Mouse (Mus musculus) heart, embryonic 15.5 days (tissue): ENCODE data around the gene Catsperz. TPM values are rescaled to one million over a fixed set of nuclear protein-coding genes. Genes with fewer than 3 reads are reported as not detected.

Experiments
- ATAC-seq: fragments of 200-750 bp; cut with Nextera tagmentation; replicated peaks from 2 replicates; pipeline ENCODE4 v1.8.0; 2017; ENCODE audit warnings: low read depth, moderate TSS enrichment; ENCODE audit not compliant: insufficient number of reproducible peaks, insufficient read depth, low FRiP score
- H3K27ac ChIP-seq: fragments of 300-500 bp; sonication (generic); 2 replicates; pipeline ENCODE4 v1.5.1; 2015; ENCODE audit warnings: mild to moderate bottlenecking, inconsistent platforms
- H3K27me3 ChIP-seq: fragments of 300-500 bp; sonication (generic); 2 replicates; pipeline ENCODE4 v1.6.1; 2015; ENCODE audit warnings: inconsistent platforms
- H3K36me3 ChIP-seq: fragments of 300-500 bp; sonication (generic); 2 replicates; pipeline ENCODE4 v1.6.1; 2015; ENCODE audit warnings: mild to moderate bottlenecking, inconsistent platforms
- H3K4me1 ChIP-seq: fragments of 300-500 bp; sonication (generic); replicated peaks from 2 replicates; pipeline ENCODE4 v1.6.1; 2015; ENCODE audit warnings: inconsistent platforms
- H3K4me2 ChIP-seq: fragments of 300-500 bp; sonication (generic); 2 replicates; pipeline ENCODE4 v1.6.1; 2015; ENCODE audit warnings: inconsistent platforms, mild to moderate bottlenecking, moderate library complexity
- H3K4me3 ChIP-seq: fragments of 300-500 bp; sonication (generic); 2 replicates; pipeline ENCODE4 v1.5.1; 2015; ENCODE audit warnings: mild to moderate bottlenecking, inconsistent platforms
- H3K9ac ChIP-seq: fragments of 300-500 bp; sonication (generic); 2 replicates; pipeline ENCODE4 v1.6.1; 2015; ENCODE audit warnings: mild to moderate bottlenecking, inconsistent platforms
- H3K9me3 ChIP-seq: fragments of 300-500 bp; sonication (generic); replicated peaks from 2 replicates; pipeline ENCODE4 v1.6.1; 2016; ENCODE audit warnings: inconsistent platforms
- WGBS: fragments of 180-500 bp; shearing (Covaris S2); methylation state at CpG from one replicate; pipeline ENCODE4 v1.1.7; 2015; ENCODE audit warnings: mixed read lengths; 5-methylcytosine and 5-hydroxymethylcytosine counted together
- polyA plus RNA-seq: library from polyadenylated mRNA; unstranded; fragments of >200 nt; fragmentation: Nextera tagmentation; extraction: Ambion mirVana; gene quantifications from 2 replicates; pipeline ENCODE4 v1.2.1, GENCODE M21; 2015

Gene Catsperz
- polyA plus RNA-seq, 1 experiment from 2014 or later: 1.9 TPM

DNA sequence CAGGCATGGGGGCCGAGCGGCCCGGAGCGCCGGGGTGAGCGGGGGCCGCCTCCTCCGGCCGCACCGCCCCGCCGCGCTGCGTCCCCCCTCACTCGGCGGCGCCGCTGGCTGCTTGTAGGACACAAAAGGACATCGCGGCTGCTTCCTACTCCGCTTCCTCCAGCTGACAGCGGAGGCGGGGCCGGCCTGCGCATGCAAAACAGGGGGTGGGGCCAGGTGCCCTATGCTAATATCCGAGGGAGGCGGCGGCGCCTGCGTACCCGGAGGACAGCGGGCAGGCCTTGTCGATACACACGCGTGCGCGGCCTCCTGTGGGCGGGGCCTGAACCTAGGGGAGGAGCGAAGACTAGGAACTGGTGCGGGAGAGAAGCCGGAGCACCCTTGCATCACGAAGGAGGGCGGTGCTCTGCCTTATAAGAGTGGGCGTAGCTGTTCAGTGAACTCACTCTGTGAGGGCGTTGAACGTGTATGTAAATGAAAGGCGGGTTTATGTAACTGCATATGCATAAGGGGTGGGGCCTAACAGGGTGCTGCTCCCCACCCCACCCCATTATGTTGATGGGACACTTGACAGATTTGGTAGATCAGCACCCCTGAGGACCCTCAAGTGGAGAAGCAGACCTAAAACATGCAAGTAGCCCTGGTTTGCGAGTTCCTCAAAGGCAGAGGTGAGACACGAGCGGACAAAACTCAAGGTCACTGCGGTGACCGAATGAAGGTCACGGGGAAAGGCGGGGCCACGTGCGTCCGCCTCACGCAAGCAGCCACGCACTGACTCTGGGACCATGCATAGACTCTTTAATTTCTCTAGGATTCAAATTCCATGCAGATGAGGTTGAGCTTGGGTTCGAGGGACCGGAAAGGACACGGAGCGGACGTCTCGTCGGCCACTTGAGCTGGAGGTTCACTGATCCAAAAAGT lies 3.3 kb downstream of the Catsperz start, which contains the start of gene Esrra:
Gene Esrra, minus strand, starts transcription at position 167 of the 921 bp plus-strand sequence.
- Histone ChIP-seq H3K4me3 (peak within 1 kb of the TSS; percentile 80), H3K9me3 (no peaks in the 10 kb centered on the region), H3K27me3 (peaks cover 32% of the 10 kb centered on the region), H3K9ac (peak within 1 kb of the TSS; percentile 90), H3K36me3 (0 out of 2 replicates have a peak, but pooled peaks cover 7% of the 10 kb centered on the region), H3K4me1 (peaks cover 53% of the 10 kb centered on the region), H3K4me2 (peak within 1 kb of the TSS; percentile 85), H3K27ac (peak within 1 kb of the TSS; percentile 96)
- peak; percentile 94 for ATAC-seq
- WGBS: under 1% methylated on average over 57 of the region's 66 CpGs

DNA sequence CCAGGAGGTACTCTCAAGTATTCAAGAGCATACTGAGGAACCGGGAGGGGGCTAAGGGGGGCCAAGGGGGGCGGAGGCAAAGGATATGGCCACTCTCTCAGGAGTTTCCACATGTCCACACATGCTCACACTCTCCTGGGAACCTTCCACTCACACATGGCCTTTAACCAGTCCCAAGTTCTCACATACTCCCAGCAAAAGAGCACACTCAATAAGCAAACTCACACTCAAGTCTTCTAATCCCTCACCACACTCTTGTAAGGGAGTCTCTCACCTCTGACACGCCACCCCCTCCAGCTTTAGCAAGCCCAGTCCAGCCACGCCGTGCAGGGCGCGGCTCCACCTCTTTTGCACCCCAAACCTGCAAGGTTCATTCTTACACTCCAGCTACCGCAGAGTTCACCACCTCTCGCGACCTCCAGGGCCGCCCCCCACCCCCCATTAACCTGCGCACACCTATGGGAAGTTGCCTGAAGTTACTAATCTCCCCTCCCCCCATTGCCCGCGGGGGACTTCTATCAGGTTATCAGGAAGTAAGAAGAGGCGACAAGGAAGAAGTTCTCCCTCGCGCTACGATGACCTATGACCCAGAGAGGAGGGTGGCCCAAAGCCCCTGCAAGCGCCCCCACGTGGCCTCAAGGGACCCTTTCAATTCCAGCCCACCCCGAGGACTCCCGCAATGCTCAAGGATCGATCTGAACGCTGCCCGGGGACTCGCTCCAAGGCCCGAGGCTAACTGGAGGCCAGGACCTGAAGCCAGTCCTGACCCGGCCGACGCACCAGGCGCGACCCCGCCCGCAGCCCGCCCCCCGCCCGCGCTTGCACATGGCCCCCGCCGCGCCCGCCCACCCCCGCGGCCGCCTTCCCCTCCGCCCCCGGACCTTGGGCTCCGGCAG lies 4.2 kb downstream of the Catsperz start:
- H3K36me3 ChIP-seq: 0 out of 2 replicates have a peak, but pooled peaks cover 7% of the 10 kb centered on the region
- peaks cover 48% of the 10 kb centered on the region for H3K4me1 ChIP-seq
- H3K4me2 ChIP-seq: peak overlapping the region; percentile 85
- peak overlapping the region; percentile 96 for H3K27ac ChIP-seq
- no peak; the same call in 1 of the 2 replicates for ATAC-seq
- WGBS: 1% methylated on average over 45 of the region's 48 CpGs
- no peaks in the 10 kb centered on the region for H3K9me3 ChIP-seq
- peak overlapping the region; percentile 90 for H3K9ac ChIP-seq
- peak overlapping the region; percentile 80 for H3K4me3 ChIP-seq
- H3K27me3 ChIP-seq: peaks cover 23% of the 10 kb centered on the region

DNA sequence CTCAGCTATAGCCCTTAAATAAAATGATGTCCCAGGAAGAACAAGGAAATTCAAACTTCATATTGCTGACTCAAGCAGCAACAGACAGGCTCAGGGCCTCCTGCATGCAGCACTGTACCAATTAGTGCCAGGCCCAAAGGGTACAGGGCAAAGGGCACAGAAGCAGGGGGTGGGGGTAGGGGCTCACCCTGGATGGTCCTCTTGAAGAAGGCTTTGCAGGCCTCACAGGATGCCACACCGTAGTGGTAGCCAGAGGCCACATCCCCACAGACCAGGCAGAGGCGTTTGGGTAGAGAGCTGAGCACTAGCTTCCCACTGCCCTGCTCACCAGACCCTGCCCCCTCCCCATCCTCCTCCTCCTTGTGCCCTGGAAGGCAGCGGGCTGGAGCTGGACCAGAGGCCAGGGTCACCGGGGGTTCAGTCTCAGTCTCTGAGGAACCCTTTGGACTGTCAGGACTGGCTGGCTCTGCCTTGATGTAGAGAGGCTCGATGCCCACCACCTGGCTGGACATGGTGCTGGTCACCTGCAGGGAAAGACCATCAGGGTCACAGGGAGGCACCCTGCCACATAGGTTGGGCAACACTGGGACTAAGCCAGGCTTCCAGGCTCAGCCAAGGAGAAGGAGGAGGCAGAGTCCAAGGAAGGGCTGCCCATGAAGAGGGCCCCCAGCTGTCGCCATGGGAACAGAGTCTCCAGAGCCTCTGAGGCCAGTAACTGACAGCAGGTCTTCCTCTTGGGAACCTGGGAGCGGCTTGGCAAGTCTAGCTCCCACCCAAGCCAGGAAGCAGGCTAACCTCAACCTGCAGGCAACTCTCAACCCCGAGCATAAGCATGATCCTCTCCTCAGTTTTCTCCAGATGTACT lies 5.1 kb downstream of the Catsperz start:
- Histone ChIP-seq H3K9me3 (no peaks in the 10 kb centered on the region), H3K4me2 (peak overlapping the region; percentile 85), H3K36me3 (0 out of 2 replicates have a peak, but pooled peaks cover 7% of the 10 kb centered on the region), H3K27ac (peak overlapping the region; percentile 96), H3K27me3 (peaks cover 15% of the 10 kb centered on the region), H3K4me3 (peak overlapping the region; percentile 80), H3K9ac (peak overlapping the region; percentile 90), H3K4me1 (peaks cover 41% of the 10 kb centered on the region)
- ATAC-seq: no peak
- WGBS: 35% methylated on average over 8 of the region's 8 CpGs

DNA sequence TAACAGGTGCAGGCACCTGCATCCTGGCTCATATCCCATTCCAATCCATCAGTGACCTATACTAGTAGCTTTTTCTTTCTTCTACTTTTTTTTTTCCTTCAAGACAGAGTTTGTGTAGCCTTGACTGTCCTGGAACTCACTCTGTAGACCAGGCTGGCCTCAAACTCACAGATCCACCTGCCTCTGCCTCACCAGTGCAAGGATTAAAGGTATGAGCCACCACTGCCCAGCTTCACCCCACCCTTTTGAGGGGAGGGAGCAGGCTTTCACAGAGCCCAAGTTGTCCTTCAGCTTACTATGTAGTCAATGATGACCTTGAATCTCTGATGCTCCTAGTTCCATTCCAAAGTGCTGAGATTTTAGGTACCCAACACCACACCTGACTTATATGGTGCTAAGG lies 5.7 kb downstream of the Catsperz start:
- H3K4me1 ChIP-seq: peaks cover 37% of the 10 kb centered on the region
- 0 out of 2 replicates have a peak overlapping the region, but pooled peaks have one; percentile 90 for H3K9ac ChIP-seq
- H3K9me3 ChIP-seq: no peaks in the 10 kb centered on the region
- peaks cover 8% of the 10 kb centered on the region; the same call in 1 of the 2 replicates for H3K27me3 ChIP-seq
- no peak for ATAC-seq
- H3K27ac ChIP-seq: peak overlapping the region; percentile 96
- 0 out of 2 replicates have a peak, but pooled peaks cover 7% of the 10 kb centered on the region for H3K36me3 ChIP-seq
- H3K4me3 ChIP-seq: peak overlapping the region; percentile 80; the same call in 1 of the 2 replicates
- H3K4me2 ChIP-seq: peak overlapping the region; percentile 85

DNA sequence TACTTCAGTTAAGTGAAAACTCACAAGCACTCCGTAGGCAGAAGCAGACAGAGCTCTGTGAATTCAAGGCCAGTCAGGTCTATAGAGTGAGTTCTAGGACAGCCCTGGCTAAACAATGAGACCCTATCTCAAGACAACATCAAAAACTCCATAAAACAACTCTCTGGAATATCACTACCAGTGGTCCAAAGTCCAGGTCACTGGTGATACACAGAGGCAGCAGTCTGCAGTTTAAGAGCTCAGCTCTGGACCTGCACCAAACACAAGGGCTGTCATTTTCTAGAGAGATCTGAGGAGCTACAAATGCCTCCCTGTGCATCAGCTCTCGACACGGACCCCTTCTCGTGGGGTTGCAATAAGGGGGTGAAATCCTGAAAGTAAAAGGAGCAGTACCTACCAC lies 6.9 kb downstream of the Catsperz start:
- Histone ChIP-seq H3K27me3 (peaks cover 1% of the 10 kb centered on the region; the same call in 1 of the 2 replicates), H3K4me3 (no peak overlapping the region), H3K36me3 (peaks cover 18% of the 10 kb centered on the region; the same call in 1 of the 2 replicates), H3K4me1 (peaks cover 35% of the 10 kb centered on the region), H3K9ac (no peak overlapping the region), H3K9me3 (no peaks in the 10 kb centered on the region), H3K27ac (no peak overlapping the region), H3K4me2 (no peak overlapping the region)
- 91% methylated on average over 4 of the region's 4 CpGs for WGBS
- no peak for ATAC-seq

DNA sequence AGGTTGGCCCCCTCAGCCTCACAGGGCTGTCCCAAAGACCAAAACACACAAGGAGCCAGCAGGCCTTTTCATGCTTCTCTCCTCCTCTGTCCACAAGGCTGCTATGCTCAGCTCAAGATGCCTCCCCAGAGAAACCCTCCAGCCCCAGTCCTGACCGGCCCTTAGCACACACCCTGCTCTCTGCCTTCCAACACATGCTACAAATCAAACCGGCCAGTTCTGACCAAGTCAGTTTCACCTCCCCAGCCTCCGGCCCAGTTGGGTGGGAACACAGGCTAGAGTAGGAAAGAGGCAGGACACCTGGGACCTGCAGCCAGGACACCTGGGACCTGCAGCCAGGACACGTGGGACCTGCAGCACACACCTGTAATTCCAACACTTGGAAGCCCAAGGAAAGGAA lies 8.7 kb downstream of the Catsperz start:
- Histone ChIP-seq H3K9me3 (no peaks in the 10 kb centered on the region), H3K9ac (no peak overlapping the region), H3K27me3 (no peaks in the 10 kb centered on the region), H3K4me3 (no peak overlapping the region), H3K27ac (no peak overlapping the region), H3K36me3 (peaks cover 36% of the 10 kb centered on the region), H3K4me1 (peaks cover 25% of the 10 kb centered on the region), H3K4me2 (no peak overlapping the region)
- no peak for ATAC-seq
- 85% methylated on average over 4 of the region's 4 CpGs for WGBS

DNA sequence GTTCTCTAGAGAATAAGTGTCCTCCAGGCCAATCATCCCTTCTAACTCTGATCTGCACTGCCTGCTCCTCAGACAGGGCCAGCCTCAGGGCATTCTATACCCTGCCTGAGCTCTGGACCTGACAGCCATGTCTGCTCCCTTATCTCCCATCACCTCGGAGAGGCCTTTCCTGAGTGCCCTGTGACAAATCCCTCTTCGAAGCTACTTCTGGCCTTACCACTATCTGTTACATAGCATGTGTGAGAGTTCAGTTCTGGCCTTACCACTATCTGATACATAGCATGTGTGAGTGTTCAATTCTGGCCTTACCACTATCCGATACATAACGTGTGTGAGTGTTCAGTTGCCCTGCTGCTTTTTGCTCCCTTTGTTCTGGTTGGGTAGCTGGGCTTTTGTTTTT lies 9.9 kb downstream of the Catsperz start:
- H3K9me3 ChIP-seq: no peaks in the 10 kb centered on the region
- H3K27me3 ChIP-seq: no peaks in the 10 kb centered on the region
- no peak overlapping the region for H3K27ac ChIP-seq
- no peak overlapping the region for H3K4me3 ChIP-seq
- H3K4me2 ChIP-seq: no peak overlapping the region
- 43% methylated on average over 4 of the region's 4 CpGs for WGBS
- H3K4me1 ChIP-seq: peaks cover 27% of the 10 kb centered on the region
- no peak overlapping the region for H3K9ac ChIP-seq
- ATAC-seq: no peak
- peaks cover 40% of the 10 kb centered on the region for H3K36me3 ChIP-seq

DNA sequence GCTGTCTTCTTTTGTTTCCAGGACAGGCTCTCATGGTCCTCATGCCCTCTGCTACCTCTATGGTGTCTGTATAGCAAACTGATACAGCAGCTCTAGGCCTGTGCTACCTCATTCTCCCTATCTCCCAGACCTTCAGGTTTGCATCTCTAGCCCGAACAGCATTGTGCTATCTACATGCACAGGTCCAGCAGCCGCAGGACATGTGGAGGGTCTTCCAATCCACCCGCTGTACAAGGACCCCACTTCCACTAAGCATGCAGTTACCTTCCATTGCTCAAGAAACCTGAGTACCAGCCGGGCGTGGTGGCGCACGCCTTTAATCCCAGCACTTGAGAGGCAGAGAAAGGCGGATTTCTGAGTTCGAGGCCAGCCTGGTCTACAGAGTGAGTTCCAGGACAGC lies 10.6 kb downstream of the Catsperz start:
- H3K27ac ChIP-seq: no peak overlapping the region
- H3K36me3 ChIP-seq: peaks cover 37% of the 10 kb centered on the region
- H3K9me3 ChIP-seq: no peaks in the 10 kb centered on the region
- H3K27me3 ChIP-seq: no peaks in the 10 kb centered on the region
- 92% methylated on average over 9 of the region's 9 CpGs for WGBS
- H3K4me2 ChIP-seq: no peak overlapping the region
- H3K9ac ChIP-seq: no peak overlapping the region
- H3K4me3 ChIP-seq: no peak overlapping the region
- peaks cover 20% of the 10 kb centered on the region for H3K4me1 ChIP-seq
- no peak for ATAC-seq

DNA sequence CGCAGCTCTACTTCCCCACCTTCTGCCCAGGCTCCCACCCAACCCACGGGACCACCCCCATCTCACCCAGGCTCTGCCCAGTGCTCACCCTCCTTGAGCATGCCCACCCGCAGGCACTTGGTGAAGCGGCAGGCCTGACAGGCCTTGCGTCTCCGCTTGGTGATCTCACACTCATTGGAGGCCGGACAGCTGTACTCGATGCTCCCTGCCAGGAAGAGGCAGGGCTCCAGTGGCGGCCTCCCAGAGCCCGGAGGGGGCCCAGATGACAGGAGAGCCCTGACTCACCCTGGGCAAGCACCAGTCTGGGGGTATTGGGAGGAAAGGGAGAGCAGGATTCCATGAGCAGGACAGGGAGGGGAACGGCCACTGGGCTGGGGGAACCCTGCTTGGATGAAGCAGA lies 11.2 kb downstream of the Catsperz start:
- H3K27me3 ChIP-seq: no peaks in the 10 kb centered on the region
- H3K9me3 ChIP-seq: no peaks in the 10 kb centered on the region
- 79% methylated on average over 11 of the region's 11 CpGs for WGBS
- ATAC-seq: no peak
- H3K9ac ChIP-seq: no peak overlapping the region
- H3K27ac ChIP-seq: no peak overlapping the region
- peaks cover 14% of the 10 kb centered on the region for H3K4me1 ChIP-seq
- H3K36me3 ChIP-seq: peaks cover 36% of the 10 kb centered on the region
- no peak overlapping the region for H3K4me2 ChIP-seq
- no peak overlapping the region for H3K4me3 ChIP-seq

DNA sequence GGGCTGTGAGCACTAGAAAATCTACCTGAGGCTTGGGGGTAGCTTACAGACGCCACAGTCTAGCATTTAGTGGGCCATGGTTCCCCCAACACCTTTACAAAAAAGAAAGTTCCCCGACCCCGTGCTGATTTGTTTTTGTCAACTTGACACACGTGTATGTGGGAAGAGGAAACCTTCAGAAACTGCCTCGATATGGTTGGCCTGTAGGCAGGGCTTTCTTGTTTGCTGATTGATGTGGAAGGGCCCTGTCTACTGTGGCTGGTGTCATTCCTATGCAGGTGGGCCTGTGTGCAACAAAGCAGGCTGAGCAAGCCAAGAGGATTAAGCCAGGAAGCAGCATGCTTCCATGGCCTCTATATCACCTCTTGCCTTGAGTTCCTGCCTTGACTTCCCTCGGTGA lies 12.1 kb downstream of the Catsperz start:
- no peaks in the 10 kb centered on the region for H3K27me3 ChIP-seq
- H3K4me3 ChIP-seq: no peak overlapping the region
- no peak overlapping the region for H3K9ac ChIP-seq
- 86% methylated on average over 6 of the region's 6 CpGs for WGBS
- no peak overlapping the region for H3K27ac ChIP-seq
- H3K9me3 ChIP-seq: no peaks in the 10 kb centered on the region
- ATAC-seq: no peak
- H3K4me1 ChIP-seq: peaks cover 23% of the 10 kb centered on the region
- no peak overlapping the region for H3K4me2 ChIP-seq
- peaks cover 32% of the 10 kb centered on the region for H3K36me3 ChIP-seq
